Mouse (Mus musculus) midbrain, embryonic 16.5 days (tissue): ENCODE measurements around the gene Nuak2. TPM values are rescaled to one million over a fixed set of nuclear protein-coding genes. Genes with fewer than 3 reads are reported as not detected.

ENCODE experiments used
- ATAC-seq: fragments of 200-750 bp; cut with Nextera tagmentation; 2 replicates; pipeline ENCODE4 v1.8.0; 2017; ENCODE audit warnings: moderate TSS enrichment
- H3K27ac ChIP-seq: fragments of 300-500 bp; sonication (generic); 2 replicates; pipeline ENCODE4 v1.5.1; 2014; ENCODE audit warnings: mild to moderate bottlenecking, low read length, mixed read lengths
- H3K27me3 ChIP-seq: fragments of 300-500 bp; sonication (generic); 2 replicates; pipeline ENCODE4 v1.6.1; 2014; ENCODE audit warnings: low read depth, low read length, mixed read lengths; ENCODE audit not compliant: control insufficient read depth, insufficient read depth
- H3K36me3 ChIP-seq: fragments of 300-500 bp; sonication (generic); 2 replicates; pipeline ENCODE4 v1.6.1; 2014; ENCODE audit warnings: mild to moderate bottlenecking, low read length, moderate library complexity, mixed read lengths; ENCODE audit not compliant: control insufficient read depth, insufficient read depth
- H3K4me1 ChIP-seq: fragments of 300-500 bp; sonication (generic); 2 replicates; pipeline ENCODE4 v1.6.1; 2014; ENCODE audit warnings: mild to moderate bottlenecking, low read length, mixed read lengths; ENCODE audit not compliant: control insufficient read depth, insufficient read depth
- H3K4me2 ChIP-seq: fragments of 300-500 bp; sonication (generic); 2 replicates; pipeline ENCODE4 v1.6.1; 2014; ENCODE audit warnings: mild to moderate bottlenecking, low read length, mixed read lengths
- H3K4me3 ChIP-seq: fragments of 300-500 bp; sonication (generic); 2 replicates; pipeline ENCODE4 v1.5.1; 2014; ENCODE audit warnings: low read depth, mild to moderate bottlenecking, low read length, moderate library complexity, mixed read lengths
- H3K9ac ChIP-seq: fragments of 300-500 bp; sonication (generic); 2 replicates; pipeline ENCODE4 v1.6.1; 2014; ENCODE audit warnings: low read depth, low read length, mixed read lengths
- H3K9me3 ChIP-seq: fragments of 300-500 bp; sonication (generic); replicated peaks from 2 replicates; pipeline ENCODE4 v1.6.1; 2014; ENCODE audit warnings: mild to moderate bottlenecking, low read length, mixed read lengths; ENCODE audit not compliant: control insufficient read depth, poor library complexity, severe bottlenecking
- WGBS: fragments of 180-500 bp; shearing (Covaris S2); extraction: QIAGEN DNeasy Blood & Tissue Kit; methylation state at CpG from one replicate; pipeline ENCODE4 v1.1.7; 2014; 5-methylcytosine and 5-hydroxymethylcytosine counted together
- polyA plus RNA-seq: library from polyadenylated mRNA; unstranded; fragments of >200 nt; fragmentation: Nextera tagmentation; extraction: Ambion mirVana; gene quantifications from 2 replicates; pipeline ENCODE4 v1.2.1, GENCODE M21; 2015

The Nuak2 gene
- polyA plus RNA-seq, 1 experiment from 2014 or later: 19.8 TPM

DNA sequence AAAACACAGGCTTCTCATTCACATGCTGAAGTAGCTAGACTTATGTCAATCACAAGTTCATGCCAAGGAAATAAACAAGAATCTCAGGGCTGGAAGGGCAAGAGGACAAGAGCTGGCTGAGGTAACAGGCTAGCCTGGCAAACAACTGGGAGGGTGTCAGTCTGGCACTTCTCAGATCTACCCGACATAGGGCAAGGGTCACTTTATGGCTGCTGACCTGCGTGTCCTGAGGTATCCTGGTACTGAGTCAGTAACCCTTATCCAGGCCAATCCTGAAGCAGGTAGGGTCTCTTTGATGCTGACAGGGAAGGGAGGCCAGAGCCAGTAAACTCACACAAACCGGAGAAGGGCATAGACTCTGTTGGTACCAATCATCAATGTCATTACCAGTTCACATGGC is 12.6 kb downstream of the Nuak2 start:
- Histone ChIP-seq H3K9me3 (no peaks in the 10 kb centered on the region), H3K27me3 (no peaks in the 10 kb centered on the region), H3K27ac (no peak overlapping the region), H3K4me2 (no peak overlapping the region), H3K9ac (no peak overlapping the region), H3K4me1 (peaks cover 28% of the 10 kb centered on the region), H3K36me3 (peaks cover 8% of the 10 kb centered on the region; the same call in 1 of the 2 replicates), H3K4me3 (no peak overlapping the region)
- whole genome bisulfite sequencing: 90% methylated on average over 3 of the region's 3 CpGs
- ATAC-seq: no peak

DNA sequence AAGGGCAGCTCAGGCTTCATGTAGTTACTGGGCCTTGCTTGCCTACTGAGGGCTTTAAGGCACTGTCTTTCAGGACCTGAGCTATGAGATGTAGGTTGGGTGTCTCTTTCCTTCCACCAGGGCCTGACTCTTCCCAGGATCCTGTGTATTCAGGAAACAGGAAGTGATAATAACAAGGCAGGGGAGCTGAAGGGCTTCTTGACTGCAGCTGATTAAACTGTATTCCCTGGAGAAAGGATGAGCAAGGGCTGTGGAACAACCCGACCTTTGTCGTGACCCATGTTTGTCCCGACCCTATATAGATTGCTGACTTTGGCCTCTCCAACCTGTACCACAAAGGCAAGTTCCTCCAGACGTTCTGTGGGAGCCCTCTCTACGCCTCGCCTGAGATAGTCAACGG is 13.7 kb downstream of the Nuak2 start:
- peaks cover 29% of the 10 kb centered on the region for H3K4me1 ChIP-seq
- WGBS: 75% methylated on average over 7 of the region's 7 CpGs
- no peak for ATAC-seq
- H3K4me3 ChIP-seq: no peak overlapping the region
- no peaks in the 10 kb centered on the region for H3K9me3 ChIP-seq
- H3K36me3 ChIP-seq: peaks cover 8% of the 10 kb centered on the region; the same call in 1 of the 2 replicates
- H3K4me2 ChIP-seq: no peak overlapping the region
- no peak overlapping the region for H3K9ac ChIP-seq
- no peak overlapping the region for H3K27ac ChIP-seq
- no peaks in the 10 kb centered on the region for H3K27me3 ChIP-seq

DNA sequence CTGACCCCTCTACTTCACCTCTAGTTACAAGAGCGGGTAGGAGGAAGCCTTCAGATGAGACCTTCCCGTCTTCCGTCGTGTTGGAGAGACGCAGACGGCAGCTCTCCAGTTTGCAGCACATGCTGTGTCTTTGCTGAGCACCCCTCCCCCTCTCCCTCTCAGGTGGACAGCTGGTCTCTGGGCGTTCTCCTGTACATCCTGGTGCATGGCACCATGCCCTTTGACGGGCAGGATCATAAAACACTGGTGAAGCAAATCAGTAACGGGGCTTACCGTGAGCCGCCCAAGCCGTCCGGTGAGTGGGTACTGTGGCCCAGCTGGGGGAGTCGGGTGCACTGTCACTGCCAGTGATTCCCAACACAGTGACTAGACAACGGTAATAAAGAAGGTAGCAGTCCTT is 14.5 kb downstream of the Nuak2 start:
- WGBS: 43% methylated on average over 15 of the region's 15 CpGs
- Histone ChIP-seq H3K4me2 (no peak overlapping the region), H3K27me3 (no peaks in the 10 kb centered on the region), H3K4me3 (no peak overlapping the region), H3K27ac (peak overlapping the region; percentile 22; the same call in 1 of the 2 replicates), H3K9me3 (no peaks in the 10 kb centered on the region), H3K4me1 (peaks cover 35% of the 10 kb centered on the region), H3K36me3 (peaks cover 8% of the 10 kb centered on the region; the same call in 1 of the 2 replicates), H3K9ac (no peak overlapping the region)
- ATAC-seq: no peak

DNA sequence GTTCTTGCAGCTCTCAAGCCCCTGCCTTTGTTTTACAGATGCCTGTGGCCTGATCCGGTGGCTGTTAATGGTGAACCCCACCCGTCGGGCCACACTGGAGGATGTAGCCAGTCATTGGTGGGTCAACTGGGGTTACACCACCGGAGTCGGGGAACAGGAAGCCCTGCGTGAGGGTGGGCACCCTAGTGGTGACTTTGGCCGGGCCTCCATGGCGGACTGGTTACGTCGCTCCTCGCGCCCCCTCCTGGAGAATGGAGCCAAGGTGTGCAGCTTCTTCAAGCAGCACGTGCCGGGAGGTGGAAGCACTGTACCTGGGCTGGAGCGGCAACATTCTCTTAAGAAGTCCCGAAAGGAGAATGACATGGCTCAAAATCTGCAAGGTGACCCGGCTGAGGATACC is 15.4 kb downstream of the Nuak2 start:
- no peak for ATAC-seq
- H3K36me3 ChIP-seq: peaks cover 8% of the 10 kb centered on the region; the same call in 1 of the 2 replicates
- H3K9me3 ChIP-seq: no peaks in the 10 kb centered on the region
- no peak overlapping the region for H3K4me3 ChIP-seq
- H3K27me3 ChIP-seq: no peaks in the 10 kb centered on the region
- H3K9ac ChIP-seq: no peak overlapping the region
- H3K4me1 ChIP-seq: peaks cover 33% of the 10 kb centered on the region
- WGBS: 83% methylated on average over 17 of the region's 17 CpGs
- no peak overlapping the region for H3K27ac ChIP-seq
- no peak overlapping the region for H3K4me2 ChIP-seq

DNA sequence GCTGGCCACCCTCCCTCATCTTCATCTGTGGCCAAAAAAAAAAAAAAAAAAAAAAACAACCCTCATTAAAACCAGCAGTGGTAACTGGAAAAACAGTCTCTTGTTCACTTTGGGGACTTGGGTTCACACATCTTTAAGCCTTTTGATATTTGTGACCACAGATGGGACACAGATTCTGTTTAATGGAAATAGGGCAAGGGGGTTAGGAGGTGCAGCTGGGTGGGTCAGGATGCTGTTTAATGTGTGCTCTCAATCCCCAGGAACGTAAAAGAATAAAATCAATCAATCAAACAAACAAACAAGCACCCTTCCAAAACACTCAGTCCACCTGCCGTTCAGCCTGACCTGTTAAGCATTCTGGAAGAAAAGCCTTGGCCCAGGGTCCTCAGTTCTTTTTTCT is 17.3 kb downstream of the Nuak2 start:
- WGBS: 6% methylated on average over 2 of the region's 2 CpGs
- Histone ChIP-seq H3K4me1 (peaks cover 23% of the 10 kb centered on the region), H3K9ac (no peak overlapping the region), H3K4me3 (no peak overlapping the region), H3K4me2 (no peak overlapping the region), H3K9me3 (no peaks in the 10 kb centered on the region), H3K36me3 (peaks cover 7% of the 10 kb centered on the region; the same call in 1 of the 2 replicates), H3K27ac (0 out of 2 replicates have a peak overlapping the region, but pooled peaks have one; percentile 0), H3K27me3 (no peaks in the 10 kb centered on the region)
- no peak for ATAC-seq

DNA sequence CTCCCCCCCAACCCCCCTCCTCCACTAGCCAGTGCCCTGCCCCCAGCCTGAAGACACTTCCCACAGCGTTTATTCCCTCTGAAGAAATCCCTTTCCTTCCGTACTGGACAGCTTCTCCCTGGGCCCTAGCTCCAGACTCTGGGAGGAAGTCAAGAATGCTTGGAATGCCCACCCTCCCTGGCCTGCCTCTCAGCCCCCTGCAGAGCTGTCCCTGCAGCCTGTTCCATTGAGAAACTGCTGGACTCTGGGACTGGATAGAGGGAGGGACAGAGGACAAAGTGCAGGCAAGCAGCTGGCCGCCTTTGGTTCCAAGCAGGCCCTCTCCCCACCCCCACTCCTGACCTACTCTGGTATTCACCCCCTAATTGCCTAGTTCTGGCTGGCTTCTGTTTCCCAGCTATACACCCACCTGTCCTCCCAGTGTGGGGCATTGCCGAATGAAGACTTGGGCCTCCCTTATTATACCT is 17.8 kb downstream of the Nuak2 start:
- Histone ChIP-seq H3K27ac (peak overlapping the region; percentile 30), H3K4me2 (no peak overlapping the region), H3K4me3 (no peak overlapping the region), H3K36me3 (peaks cover 4% of the 10 kb centered on the region; the same call in 1 of the 2 replicates), H3K4me1 (peaks cover 23% of the 10 kb centered on the region), H3K9me3 (no peaks in the 10 kb centered on the region), H3K9ac (no peak overlapping the region), H3K27me3 (no peaks in the 10 kb centered on the region)
- 8% methylated on average over 4 of the region's 4 CpGs for WGBS
- ATAC-seq: peak; percentile 43; the same call in 1 of the 2 replicates

DNA sequence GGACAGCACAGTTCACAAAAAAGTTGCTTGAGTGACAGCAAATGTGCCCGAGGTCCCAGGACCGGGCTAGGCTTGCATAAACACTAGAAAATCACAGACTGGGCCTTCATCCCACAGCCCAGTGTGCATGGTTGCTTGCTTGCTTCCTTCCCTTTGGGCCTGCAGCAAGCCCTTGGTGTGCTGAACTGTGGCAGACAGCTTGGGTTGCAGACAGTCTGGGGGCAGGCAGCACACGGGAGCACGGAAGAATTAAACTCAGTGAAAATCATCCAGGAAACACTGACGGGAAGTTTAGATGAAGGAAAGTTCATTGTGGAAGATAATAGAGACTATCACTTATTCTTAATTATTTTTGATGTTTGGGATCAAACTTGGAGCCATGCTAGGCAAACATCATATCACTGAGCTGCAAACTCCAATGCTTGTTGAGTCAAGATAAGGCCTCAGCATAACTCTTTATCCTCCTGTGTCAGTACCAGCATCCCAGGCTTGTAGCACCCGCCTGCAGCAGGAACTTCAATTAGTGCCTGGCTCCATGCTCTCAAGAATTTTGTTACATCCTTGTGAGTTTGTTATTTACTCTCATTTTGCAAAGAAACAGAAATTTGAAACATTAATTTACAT is 18.4 kb downstream of the Nuak2 start:
- no peak for ATAC-seq
- H3K4me1 ChIP-seq: peaks cover 23% of the 10 kb centered on the region
- H3K9ac ChIP-seq: no peak overlapping the region
- no peak overlapping the region for H3K4me3 ChIP-seq
- 20% methylated on average over 6 of the region's 6 CpGs for WGBS
- H3K36me3 ChIP-seq: peaks cover 4% of the 10 kb centered on the region; the same call in 1 of the 2 replicates
- peak overlapping the region; percentile 30 for H3K27ac ChIP-seq
- H3K9me3 ChIP-seq: no peaks in the 10 kb centered on the region
- H3K4me2 ChIP-seq: no peak overlapping the region
- no peaks in the 10 kb centered on the region for H3K27me3 ChIP-seq

DNA sequence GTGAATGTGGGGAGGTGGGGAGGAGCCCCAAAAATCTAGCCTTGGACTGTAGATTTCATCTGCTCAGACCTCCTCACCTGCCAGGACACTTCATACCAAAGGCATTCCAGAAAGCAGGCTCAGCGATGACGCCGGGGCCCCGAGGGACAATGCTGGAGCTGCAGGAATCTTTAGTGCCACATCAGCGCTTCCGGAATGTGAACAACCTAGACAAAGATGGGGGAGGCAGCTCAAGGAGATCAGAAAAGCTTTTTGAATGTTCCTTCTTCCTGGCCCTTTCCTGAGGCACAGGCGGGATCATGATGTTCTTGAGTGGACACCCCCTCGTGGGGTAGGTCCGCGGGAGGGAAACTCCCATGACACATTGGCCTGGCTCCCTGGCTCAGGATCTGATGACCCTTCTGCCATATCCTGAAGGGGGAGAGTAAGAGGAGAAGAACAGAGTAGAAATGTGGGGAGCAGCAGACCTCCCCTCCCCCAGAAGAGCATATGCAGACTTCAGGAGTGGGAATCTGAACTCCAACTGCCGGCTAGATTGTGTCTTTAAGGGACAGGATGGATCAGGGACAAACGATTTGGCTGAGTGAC is 19.5 kb downstream of the Nuak2 start:
- 20% methylated on average over 12 of the region's 12 CpGs for WGBS

DNA sequence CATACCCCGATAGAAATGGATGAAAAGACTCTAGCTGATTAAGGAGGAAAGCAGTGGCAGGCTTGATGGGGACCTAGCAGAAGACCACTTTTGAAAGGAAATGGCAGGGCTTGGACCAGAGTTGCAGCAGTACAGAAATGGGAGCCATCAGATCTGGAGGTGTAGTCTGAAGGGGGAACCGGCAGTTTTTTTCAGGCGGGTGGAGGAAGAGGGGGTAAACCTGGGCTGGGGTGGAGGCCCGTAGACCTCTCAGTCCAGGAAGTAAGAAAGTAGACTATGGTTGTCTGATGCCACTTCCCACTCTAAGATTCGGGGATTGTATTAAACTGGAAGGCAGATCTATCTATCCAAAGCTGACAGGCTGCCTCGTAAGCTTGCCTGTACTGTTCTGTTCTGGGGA is 21.0 kb downstream of the Nuak2 start:
- no peak overlapping the region for H3K4me3 ChIP-seq

More for the DNA sequence above, 19.5 kb downstream of the Nuak2 start:
- H3K9ac ChIP-seq: 0 out of 2 replicates have a peak overlapping the region, but pooled peaks have one; percentile 26
- no peaks in the 10 kb centered on the region for H3K27me3 ChIP-seq
- H3K4me3 ChIP-seq: no peak overlapping the region
- no peak overlapping the region for H3K27ac ChIP-seq
- peaks cover 4% of the 10 kb centered on the region; the same call in 1 of the 2 replicates for H3K36me3 ChIP-seq
- no peak overlapping the region for H3K4me2 ChIP-seq
- no peak for ATAC-seq
- peaks cover 23% of the 10 kb centered on the region for H3K4me1 ChIP-seq
- H3K9me3 ChIP-seq: no peaks in the 10 kb centered on the region

More for the DNA sequence above, 21.0 kb downstream of the Nuak2 start:
- no peak overlapping the region for H3K9ac ChIP-seq
- H3K4me2 ChIP-seq: no peak overlapping the region
- no peak for ATAC-seq
- H3K27ac ChIP-seq: no peak overlapping the region
- WGBS: 67% methylated on average over 6 of the region's 6 CpGs
- H3K36me3 ChIP-seq: no peaks in the 10 kb centered on the region
- H3K27me3 ChIP-seq: no peaks in the 10 kb centered on the region
- no peaks in the 10 kb centered on the region for H3K9me3 ChIP-seq
- H3K4me1 ChIP-seq: peaks cover 23% of the 10 kb centered on the region
